Mouse (Mus musculus) CD4-positive, CD25-positive, alpha-beta regulatory T cell, adult 9 weeks (primary cell): Measurements from ENCODE around the gene Nipal3. TPM values are rescaled to one million over a fixed set of nuclear protein-coding genes. Genes with fewer than 3 reads are reported as not detected.

Source experiments
- polyA plus RNA-seq: library from polyadenylated mRNA; unstranded; fragments of 100-300 nt; shearing (Covaris generic); gene quantifications from one replicate; pipeline ENCODE4 v1.2.1, GENCODE M21; 2017

Gene Nipal3
- 19.8 TPM for polyA plus RNA-seq

GRCm38 (mm10) chr4:135494521-135495396, at the start of gene Nipal3, which contains the start of gene Stpg1:
Gene Nipal3 (minus strand): TSS chr4:135495038.
Gene Stpg1 (plus strand): TSS chr4:135494790.

GRCm38 (mm10) chr4:135433443-135434394, 61.1 kb downstream of the Nipal3 start, which contains the start of gene Rcan3:
Gene Rcan3 (minus strand): TSS chr4:135433853.

GRCm38 (mm10) chr4:135397991-135398390, 96.8 kb downstream of the Nipal3 start, which contains the start of gene Ncmap:
Gene Ncmap (minus strand): TSS chr4:135398227.

Other genes starting within 250 kb of the Nipal3 start
- gene Clic4, start 222.2 kb downstream of the Nipal3 start, polyA plus RNA-seq = 5.8 TPM
- gene Srrm1, start 141.7 kb downstream of the Nipal3 start, polyA plus RNA-seq = 202 TPM
- gene Ncmap, start 96.8 kb downstream of the Nipal3 start, polyA plus RNA-seq = 45.7 TPM
- 18.1 TPM for gene Rcan3, start 61.2 kb downstream of the Nipal3 start, polyA plus RNA-seq
- gene Stpg1, start 248 bp downstream of the Nipal3 start, polyA plus RNA-seq = 0.21 TPM
- not detected for gene Grhl3, start 78.6 kb upstream of the Nipal3 start, polyA plus RNA-seq
- gene Ifnlr1, start 191.2 kb upstream of the Nipal3 start, polyA plus RNA-seq = not detected
- not detected for gene Il22ra1, start 233.1 kb upstream of the Nipal3 start, polyA plus RNA-seq